Mouse (Mus musculus) myocyte (in vitro differentiated cells): ENCODE data around the gene Olfr150. TPM values are rescaled to one million over a fixed set of nuclear protein-coding genes. Genes with fewer than 3 reads are reported as not detected.
"Not testable (repeated sequence)": the region's sequence is repeated elsewhere in the genome, so short reads cannot be mapped to it uniquely, and the experiment has no call there.

Experiments used
- H3K27me3 ChIP-seq: one replicate; pipeline ENCODE4 v1.6.1; 2011; ENCODE audit not compliant: control insufficient read depth, insufficient read depth, insufficient read length
- H3K36me3 ChIP-seq: one replicate; pipeline ENCODE4 v1.6.1; 2011; ENCODE audit not compliant: control insufficient read depth, insufficient read depth
- H3K4me2 ChIP-seq: one replicate; pipeline ENCODE4 v1.6.1; 2011; ENCODE audit warnings: low read depth, control low read depth
- H3K4me3 ChIP-seq: one replicate; pipeline ENCODE4 v1.5.1; 2011; ENCODE audit warnings: mild to moderate bottlenecking, control low read depth, moderate library complexity
- H3K79me2 ChIP-seq: one replicate; pipeline ENCODE4 v1.6.1; 2011; ENCODE audit not compliant: control insufficient read depth, insufficient read depth
- H3ac ChIP-seq: one replicate; pipeline ENCODE4 v1.6.1; 2011; ENCODE audit not compliant: control insufficient read depth, insufficient read length
- CEBPB ChIP-seq: IDR thresholded peaks from 2 replicates; pipeline ENCODE4 v1.6.1; 2011; ENCODE audit warnings: mild to moderate bottlenecking, moderate library complexity; ENCODE audit not compliant: poor library complexity, insufficient read depth, severe bottlenecking
- E2F4 ChIP-seq: IDR thresholded peaks from one replicate; pipeline ENCODE4 v1.6.1; 2011; ENCODE audit warnings: mild to moderate bottlenecking, control low read depth, moderate library complexity; ENCODE audit not compliant: insufficient read depth
- MAX ChIP-seq: IDR thresholded peaks from one replicate; pipeline ENCODE4 v1.6.1; 2011; ENCODE audit warnings: low read depth, mild to moderate bottlenecking, control low read depth
- MYOD1 ChIP-seq, 3 experiments: IDR thresholded peaks; one replicate each; pipeline ENCODE4 v1.6.1; 2011; ENCODE audit warnings: control low read depth in 2 of 3, low read depth in 2 of 3, mild to moderate bottlenecking in 2 of 3, moderate library complexity in 1 of 3; ENCODE audit not compliant: insufficient read length in 2 of 3, control insufficient read depth in 1 of 3
- MYOG ChIP-seq, 3 experiments: IDR thresholded peaks; one replicate each; pipeline ENCODE4 v1.6.1; 2011; ENCODE audit warnings: control low read depth in 2 of 3, low read depth in 2 of 3, mild to moderate bottlenecking in 2 of 3; ENCODE audit not compliant: insufficient read length in 2 of 3, control insufficient read depth in 1 of 3, insufficient read depth in 1 of 3
- POLR2A ChIP-seq: IDR thresholded peaks from one replicate; pipeline ENCODE4 v1.6.1; 2011; ENCODE audit warnings: low read depth, mild to moderate bottlenecking, control low read depth, moderate library complexity; ENCODE audit not compliant: insufficient read length
- POLR2AphosphoS2 ChIP-seq: IDR thresholded peaks from one replicate; pipeline ENCODE4 v1.6.1; 2011; ENCODE audit warnings: low read depth, control low read depth; ENCODE audit not compliant: insufficient read length
- REST ChIP-seq: IDR thresholded peaks from one replicate; pipeline ENCODE4 v1.6.1; 2011; ENCODE audit warnings: mild to moderate bottlenecking, control low read depth, moderate library complexity; ENCODE audit not compliant: insufficient read depth, insufficient read length
- SRF ChIP-seq: IDR thresholded peaks from one replicate; pipeline ENCODE4 v1.6.1; 2011; ENCODE audit warnings: low read depth; ENCODE audit not compliant: control insufficient read depth, insufficient read length
- TCF12 ChIP-seq: IDR thresholded peaks from one replicate; pipeline ENCODE4 v1.6.1; 2011; ENCODE audit warnings: mild to moderate bottlenecking, control low read depth; ENCODE audit not compliant: poor library complexity, insufficient read depth, severe bottlenecking
- TCF3 ChIP-seq: IDR thresholded peaks from one replicate; pipeline ENCODE4 v1.6.1; 2011; ENCODE audit warnings: low read depth, control low read depth; ENCODE audit not compliant: insufficient read length
- USF1 ChIP-seq: IDR thresholded peaks from one replicate; pipeline ENCODE4 v1.6.1; 2011; ENCODE audit warnings: low read depth, mild to moderate bottlenecking, control low read depth, moderate library complexity
- polyA plus RNA-seq: library from polyadenylated mRNA; unstranded; fragments of >200 nt; fragmentation: generic; extraction: Trizol; gene quantifications from one replicate; pipeline ENCODE4 v1.2.1, GENCODE M21; 2012; ENCODE audit warnings: missing spikeins

The Olfr150 gene
- not detected for polyA plus RNA-seq

GRCm38 (mm10) chr9:39730678-39731077, at the start of gene Olfr150:
Olfr150 (plus strand) TSS chr9:39730978.
- Histone ChIP-seq H3K79me2 (no peaks in the 10 kb centered on the region), H3K4me3 (no peak within 1 kb of the TSS), H3ac (no peak within 1 kb of the TSS), H3K4me2 (no peak within 1 kb of the TSS), H3K27me3 (no peaks in the 10 kb centered on the region), H3K36me3 (no peaks in the 10 kb centered on the region)
- TF ChIP-seq E2F4 (no peak), CEBPB (no peak), MYOG (IDR thresholded peaks at IDR 0.05; ENCODE audit: control insufficient read depth in 1 of 3, insufficient read depth in 1 of 3, insufficient read length in 2 of 3, low read depth in 2 of 3) (no peak), POLR2A (no peak), REST (no peak), MYOD1 (IDR thresholded peaks at IDR 0.05; ENCODE audit: control insufficient read depth in 1 of 3, insufficient read length in 2 of 3, low read depth in 2 of 3) (no peak)

GRCm38 (mm10) chr9:39701123-39701522, 29.7 kb upstream of the Olfr150 start:
- H3K4me3 ChIP-seq, H3K79me2 ChIP-seq, H3K27me3 ChIP-seq, H3K36me3 ChIP-seq, H3K4me2 ChIP-seq, H3ac ChIP-seq: not testable (repeated sequence)

- Histone ChIP-seq H3K36me3 (no peaks in the 10 kb centered on the region), H3K79me2 (no peaks in the 10 kb centered on the region), H3K4me2 (no peak within 1 kb of the TSS), H3K27me3 (no peaks in the 10 kb centered on the region), H3K4me3 (no peak within 1 kb of the TSS), H3ac (no peak within 1 kb of the TSS)
- no peak for TF ChIP-seq MAX
- no peak for TF ChIP-seq REST
- no peak for TF ChIP-seq SRF
- no peak for TF ChIP-seq TCF12
- TF ChIP-seq TCF3, result no peak
- TF ChIP-seq E2F4, result no peak
- TF ChIP-seq POLR2AphosphoS2, result no peak
- no peak for TF ChIP-seq MYOD1 (IDR thresholded peaks at IDR 0.05; ENCODE audit: control insufficient read depth in 1 of 3, insufficient read length in 2 of 3, low read depth in 2 of 3)
- TF ChIP-seq USF1, result no peak
- no peak for TF ChIP-seq POLR2A
- no peak for TF ChIP-seq MYOG (IDR thresholded peaks at IDR 0.05; ENCODE audit: control insufficient read depth in 1 of 3, insufficient read depth in 1 of 3, insufficient read length in 2 of 3, low read depth in 2 of 3)
- no peak for TF ChIP-seq CEBPB
These were observed 23.8 kb upstream of the Olfr150 start, which contains the start of gene Olfr149 for GRCm38 (mm10) chr9:39707017-39707416. Olfr149 (minus strand) TSS chr9:39707117.

- H3ac ChIP-seq, result no peak overlapping the region
- no peaks in the 10 kb centered on the region for H3K79me2 ChIP-seq
- no peak for TF ChIP-seq POLR2AphosphoS2
- TF ChIP-seq SRF, result no peak
- no peak for TF ChIP-seq TCF3
- no peak for TF ChIP-seq TCF12
- TF ChIP-seq USF1, result no peak
- TF ChIP-seq MAX, result no peak
- TF ChIP-seq REST, result no peak
- TF ChIP-seq MYOD1 (IDR thresholded peaks at IDR 0.05; ENCODE audit: control insufficient read depth in 1 of 3, insufficient read length in 2 of 3, low read depth in 2 of 3), result no peak
- no peak for TF ChIP-seq CEBPB
- no peak for TF ChIP-seq POLR2A
- no peaks in the 10 kb centered on the region for H3K27me3 ChIP-seq
- no peak overlapping the region for H3K4me3 ChIP-seq
- no peaks in the 10 kb centered on the region for H3K36me3 ChIP-seq
- H3K4me2 ChIP-seq, result no peak overlapping the region
These were observed 21.8 kb upstream of the Olfr150 start for GRCm38 (mm10) chr9:39708958-39709357.

- no peaks in the 10 kb centered on the region for H3K79me2 ChIP-seq
- no peaks in the 10 kb centered on the region for H3K36me3 ChIP-seq
- no peak within 1 kb of the TSS for H3K4me3 ChIP-seq
- TF ChIP-seq USF1, result no peak
- TF ChIP-seq E2F4, result no peak
- H3K4me2 ChIP-seq, result no peak within 1 kb of the TSS
- no peak within 1 kb of the TSS for H3ac ChIP-seq
- no peaks in the 10 kb centered on the region for H3K27me3 ChIP-seq
These were observed 19.7 kb upstream of the Olfr150 start, which contains the start of gene Olfr965 for GRCm38 (mm10) chr9:39711053-39711452. Olfr965 (plus strand) TSS chr9:39711353.

GRCm38 (mm10) chr9:39740741-39741140, 10.0 kb downstream of the Olfr150 start:
- TF ChIP-seq REST, result no peak
- H3K4me2 ChIP-seq, result no peak overlapping the region
- H3K27me3 ChIP-seq, result no peaks in the 10 kb centered on the region
- H3K4me3 ChIP-seq, result no peak overlapping the region
- no peaks in the 10 kb centered on the region for H3K36me3 ChIP-seq
- no peaks in the 10 kb centered on the region for H3K79me2 ChIP-seq
- no peak overlapping the region for H3ac ChIP-seq
